Mouse (Mus musculus) kidney, adult 2 months (tissue): ENCODE measurements around the gene Gm4869.

ENCODE experiments used
- CTCF ChIP-seq: fragments of 200-500 bp; conservative IDR thresholded peaks from 2 replicates; pipeline ENCODE4 v1.5.1; 2011; ENCODE audit warnings: low read depth, mild to moderate bottlenecking, control low read depth, low read length, moderate library complexity, mixed read lengths; ENCODE audit not compliant: insufficient read depth, insufficient read length
- POLR2A ChIP-seq: fragments of 200-500 bp; IDR thresholded peaks from one replicate; pipeline ENCODE4 v1.6.1; 2011; ENCODE audit warnings: low read depth, low read length, control low read depth

DNA sequence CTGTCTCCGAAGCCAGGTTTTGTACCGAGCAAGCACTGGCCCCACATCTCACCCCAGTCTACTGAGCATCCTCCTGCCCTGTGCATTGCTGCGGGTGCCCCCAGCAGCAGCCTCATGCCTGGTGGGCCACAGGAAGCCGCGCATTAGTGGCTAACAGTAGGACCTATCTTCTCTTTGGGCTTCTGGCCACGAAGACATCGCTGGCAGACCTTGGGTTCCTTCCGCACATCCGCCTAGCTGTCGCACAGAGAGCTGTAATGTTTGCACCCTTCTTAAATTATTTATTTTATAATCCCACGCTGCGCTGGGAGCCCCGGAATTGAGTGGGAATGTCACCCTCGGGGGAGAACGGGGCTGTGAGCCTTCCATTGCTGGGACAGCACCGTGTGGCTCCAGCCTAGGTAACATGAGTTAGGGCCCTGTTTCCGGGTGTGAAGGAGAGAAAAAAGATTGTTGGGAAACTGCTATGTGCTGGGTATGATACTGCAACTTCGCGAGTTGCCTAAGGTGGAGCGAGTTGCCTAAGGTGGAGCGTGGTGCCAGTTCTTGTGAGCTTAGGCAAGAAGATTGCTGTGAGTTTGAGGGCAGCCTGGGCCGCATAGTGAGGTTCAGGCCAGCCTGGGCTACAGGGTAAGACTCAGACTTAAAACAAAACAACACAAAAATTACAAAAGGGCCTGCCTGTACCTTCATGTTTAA is 60.8 kb downstream of the Gm4869 start:
- TF ChIP-seq POLR2A (no peak), CTCF (no peak)
